In genomic region chr13:100675936-100676635, GRCm38 (mm10) we compare ENCODE assay signal across 14 mouse cellular contexts. TPM values are rescaled to one million over a fixed set of nuclear protein-coding genes. Genes with fewer than 3 reads are reported as not detected.
A peak's percentile ranks its signal among the peaks of the same experiment; 100 is the strongest.
DNase-seq lines count a peak whose midpoint lies in the region; ATAC-seq and TF ChIP-seq lines count a peak whose summit lies in the region.
"Had no signal": no experiment of that assay in that cellular context is flagged by ENCODE, and none has a peak within 500 bp of the region (broad histone marks: within the 10 kb centered on the region; RNA-seq: fewer than 3 reads in every experiment).

No protein-coding gene starts in this region.

- 40% methylated on average over 15 of the region's 15 CpGs for WGBS in liver, adult 2 months
- 79% methylated on average over 15 of the region's 15 CpGs for WGBS in liver, embryonic 12.5 days (ENCODE audit: insufficient replicate concordance)
- WGBS in hindbrain, embryonic 10.5 days = 90% methylated on average over 15 of the region's 15 CpGs

- no peaks in the 10 kb centered on the region; the same call in 1 of the 2 replicates for H3K4me1 ChIP-seq in liver, adult 2 months (ENCODE audit: control insufficient read depth, insufficient read depth, low read length)
- no peaks in the 10 kb centered on the region for H3K4me1 ChIP-seq in liver, embryonic 12.5 days
- H3K4me1 ChIP-seq in megakaryocyte, embryonic 14.5 days = peaks cover 12% of the 10 kb centered on the region
- no peaks in the 10 kb centered on the region for H3K4me1 ChIP-seq in hindbrain, embryonic 10.5 days (replicated peaks)
- H3K4me1 ChIP-seq: embryonic facial prominence, embryonic 13.5 days; hindbrain, embryonic 13.5 days; limb, embryonic 15.5 days; midbrain, embryonic 10.5 days had no signal

- H3K4me3 ChIP-seq in liver, adult 2 months (ENCODE audit: insufficient read depth, low read depth, low read length) = 0 out of 2 replicates have a peak overlapping the region, but pooled peaks have one; percentile 3
- H3K4me3 ChIP-seq in liver, embryonic 12.5 days = no peak overlapping the region
- H3K4me3 ChIP-seq in megakaryocyte, embryonic 14.5 days (replicated peaks) = peak overlapping the region; percentile 62
- H3K4me3 ChIP-seq in hindbrain, embryonic 10.5 days = no peak overlapping the region
- H3K4me3 ChIP-seq: embryonic facial prominence, embryonic 13.5 days; hindbrain, embryonic 13.5 days; intestine, embryonic 15.5 days; limb, embryonic 15.5 days; midbrain, embryonic 10.5 days had no signal

- peaks cover 8% of the 10 kb centered on the region for H3K36me3 ChIP-seq in liver, adult 2 months (ENCODE audit: control insufficient read depth, insufficient read depth, low read length)
- no peaks in the 10 kb centered on the region for H3K36me3 ChIP-seq in liver, embryonic 12.5 days
- H3K36me3 ChIP-seq in megakaryocyte, embryonic 14.5 days (replicated peaks; ENCODE audit: low read length) = peaks cover 4% of the 10 kb centered on the region
- H3K36me3 ChIP-seq in hindbrain, embryonic 10.5 days = no peaks in the 10 kb centered on the region
- H3K36me3 ChIP-seq: embryonic facial prominence, embryonic 13.5 days; hindbrain, embryonic 13.5 days; intestine, embryonic 15.5 days; limb, embryonic 15.5 days; midbrain, embryonic 10.5 days had no signal

- TF ChIP-seq POLR2A in liver, adult 2 months (IDR thresholded peaks at IDR 0.05; ENCODE audit: extremely low read depth, insufficient read depth, low read length) = no peak

- peak; percentile 30 for DNase-seq in liver, adult 2 months (ENCODE audit: extremely low read depth, low read depth, low spot score)
- DNase-seq in adipocyte (ENCODE audit: low spot score) = peak; percentile 50
- DNase-seq in hindbrain, embryonic 10.5 days (ENCODE audit: low spot score) = no peak
- no peak for DNase-seq in right cerebral cortex, postnatal 4 days
- DNase-seq: cerebellum, adult 9-11 months; gastrocnemius, postnatal 10 days had no signal

- 0 out of 2 replicates have a peak overlapping the region, but pooled peaks have one; percentile 0 for H3K27ac ChIP-seq in liver, adult 2 months (replicated peaks; ENCODE audit: insufficient read depth, low read depth, low read length)
- no peak overlapping the region for H3K27ac ChIP-seq in liver, embryonic 12.5 days
- no peak overlapping the region for H3K27ac ChIP-seq in hindbrain, embryonic 10.5 days
- H3K27ac ChIP-seq: embryonic facial prominence, embryonic 13.5 days; hindbrain, embryonic 13.5 days; intestine, embryonic 15.5 days; limb, embryonic 15.5 days; midbrain, embryonic 10.5 days had no signal

- no peak overlapping the region for H3K4me2 ChIP-seq in liver, embryonic 12.5 days
- H3K4me2 ChIP-seq: embryonic facial prominence, embryonic 13.5 days; hindbrain, embryonic 13.5 days; intestine, embryonic 15.5 days; limb, embryonic 15.5 days had no signal

- H3K9me3 ChIP-seq in liver, embryonic 12.5 days (replicated peaks) = no peaks in the 10 kb centered on the region; the same call in 1 of the 2 replicates
- peaks cover 4% of the 10 kb centered on the region; the same call in 1 of the 2 replicates for H3K9me3 ChIP-seq in megakaryocyte, embryonic 14.5 days
- no peaks in the 10 kb centered on the region; the same call in 1 of the 2 replicates for H3K9me3 ChIP-seq in hindbrain, embryonic 10.5 days
- H3K9me3 ChIP-seq: hindbrain, embryonic 13.5 days; intestine, embryonic 15.5 days; limb, embryonic 15.5 days; midbrain, embryonic 10.5 days had no signal

- H3K9ac ChIP-seq in liver, adult 2 months (ENCODE audit: low read depth, low read length) = no peak overlapping the region
- H3K9ac ChIP-seq in liver, embryonic 12.5 days = no peak overlapping the region
- H3K9ac ChIP-seq: embryonic facial prominence, embryonic 13.5 days; hindbrain, embryonic 13.5 days; intestine, embryonic 15.5 days; limb, embryonic 15.5 days had no signal

- no peaks in the 10 kb centered on the region for H3K27me3 ChIP-seq in liver, adult 2 months (ENCODE audit: control insufficient read depth, insufficient read depth, low read length)
- no peaks in the 10 kb centered on the region for H3K27me3 ChIP-seq in liver, embryonic 12.5 days (replicated peaks)
- no peaks in the 10 kb centered on the region for H3K27me3 ChIP-seq in megakaryocyte, embryonic 14.5 days (replicated peaks)
- H3K27me3 ChIP-seq in hindbrain, embryonic 10.5 days (ENCODE audit: insufficient read depth, poor library complexity, severe bottlenecking) = no peaks in the 10 kb centered on the region
- H3K27me3 ChIP-seq: embryonic facial prominence, embryonic 13.5 days; intestine, embryonic 15.5 days; limb, embryonic 15.5 days had no signal

- TF ChIP-seq CTCF in liver, adult 2 months (IDR thresholded peaks at IDR 0.05; ENCODE audit: low read depth, low read length) = no peak

- peaks cover under 1% of the 10 kb centered on the region; the same call in 1 of the 2 replicates for H3K79me2 ChIP-seq in liver, adult 2 months (ENCODE audit: control insufficient read depth, insufficient read depth, low read length)

- ATAC-seq in liver, embryonic 12.5 days = no peak
- peak; percentile 93 for ATAC-seq in granulocyte monocyte progenitor cell, adult 5-6 weeks (replicated peaks; ENCODE audit: poor library complexity, severe bottlenecking)
- ATAC-seq: intestine, embryonic 15.5 days had no signal

RNA-seq across cellular contexts. Expression of gene Ccdc125, which starts 6.6 kb away (rescaled TPM):
- 2.8 and 4.0 TPM in 2 replicates for total RNA-seq in liver, adult 2 months (2014; rRNA removed)
- 1.7 and 2.2 TPM in 2 replicates for polyA plus RNA-seq in liver, adult 2 months (2012; rRNA removed)
- 6.4 and 6.8 TPM in 2 replicates for polyA plus RNA-seq in liver, embryonic 12.5 days (2016; fragmentation: Nextera tagmentation; extraction: Ambion mirVana)
- total RNA-seq in granulocyte monocyte progenitor cell, adult 5-6 weeks (2014; fragmentation: Nextera tagmentation) = 25.6 and 37.4 TPM in 2 replicates
- total RNA-seq in granulocyte monocyte progenitor cell, adult 5-6 weeks (2017) = 50.8 and 58.4 TPM in 2 replicates
- polyA plus RNA-seq in megakaryocyte, embryonic 14.5 days (2012; ENCODE audit: insufficient read depth, low replicate concordance) = 0.47 TPM in 1 of 2 replicates, not detected in the other
- polyA plus RNA-seq in hindbrain, embryonic 10.5 days (2016; fragmentation: Nextera tagmentation; extraction: Ambion mirVana) = 2.2 and 3.0 TPM in 2 replicates

RNA-seq across cellular contexts. Expression of gene Taf9, which starts 24.7 kb away (rescaled TPM):
- 2.1 and 2.5 TPM in 2 replicates for total RNA-seq in liver, adult 2 months (2014; rRNA removed)
- polyA plus RNA-seq in liver, adult 2 months (2012; rRNA removed) = 0.67 and 0.76 TPM in 2 replicates
- polyA plus RNA-seq in liver, embryonic 12.5 days (2016; fragmentation: Nextera tagmentation; extraction: Ambion mirVana) = 17.8 and 17.9 TPM in 2 replicates
- 26.5 and 41.9 TPM in 2 replicates for total RNA-seq in granulocyte monocyte progenitor cell, adult 5-6 weeks (2014; fragmentation: Nextera tagmentation)
- 38.9 and 58.9 TPM in 2 replicates for total RNA-seq in granulocyte monocyte progenitor cell, adult 5-6 weeks (2017)
- 2.6 and 10.8 TPM in 2 replicates for polyA plus RNA-seq in megakaryocyte, embryonic 14.5 days (2012; ENCODE audit: insufficient read depth, low replicate concordance)
- 20.8 and 30.2 TPM in 2 replicates for polyA plus RNA-seq in hindbrain, embryonic 10.5 days (2016; fragmentation: Nextera tagmentation; extraction: Ambion mirVana)

RNA-seq across cellular contexts. Expression of gene Rad17, which starts 25.2 kb away (rescaled TPM):
- 10.1 and 12.5 TPM in 2 replicates for total RNA-seq in liver, adult 2 months (2014; rRNA removed)
- 1.8 and 2.5 TPM in 2 replicates for polyA plus RNA-seq in liver, adult 2 months (2012; rRNA removed)
- 20.0 and 20.3 TPM in 2 replicates for polyA plus RNA-seq in liver, embryonic 12.5 days (2016; fragmentation: Nextera tagmentation; extraction: Ambion mirVana)
- 20.1 and 21.6 TPM in 2 replicates for total RNA-seq in granulocyte monocyte progenitor cell, adult 5-6 weeks (2014; fragmentation: Nextera tagmentation)
- 34.0 and 48.8 TPM in 2 replicates for total RNA-seq in granulocyte monocyte progenitor cell, adult 5-6 weeks (2017)
- 13.2 and 17.2 TPM in 2 replicates for polyA plus RNA-seq in megakaryocyte, embryonic 14.5 days (2012; ENCODE audit: insufficient read depth, low replicate concordance)
- polyA plus RNA-seq in hindbrain, embryonic 10.5 days (2016; fragmentation: Nextera tagmentation; extraction: Ambion mirVana) = 16.7 and 22.2 TPM in 2 replicates

RNA-seq across cellular contexts. Expression of gene Ak6, which starts 25.3 kb away (rescaled TPM):
- 46.4 and 52.1 TPM in 2 replicates for total RNA-seq in liver, adult 2 months (2014; rRNA removed)
- polyA plus RNA-seq in liver, adult 2 months (2012; rRNA removed) = 20.3 and 20.9 TPM in 2 replicates
- polyA plus RNA-seq in liver, embryonic 12.5 days (2016; fragmentation: Nextera tagmentation; extraction: Ambion mirVana) = 216 and 222 TPM in 2 replicates
- 246 and 279 TPM in 2 replicates for total RNA-seq in granulocyte monocyte progenitor cell, adult 5-6 weeks (2014; fragmentation: Nextera tagmentation)
- total RNA-seq in granulocyte monocyte progenitor cell, adult 5-6 weeks (2017) = 261 and 347 TPM in 2 replicates
- 1.8 and 21.1 TPM in 2 replicates for polyA plus RNA-seq in megakaryocyte, embryonic 14.5 days (2012; ENCODE audit: insufficient read depth, low replicate concordance)
- 336 and 348 TPM in 2 replicates for polyA plus RNA-seq in hindbrain, embryonic 10.5 days (2016; fragmentation: Nextera tagmentation; extraction: Ambion mirVana)

RNA-seq across cellular contexts. Expression of gene Cdk7, which starts 54.7 kb away (rescaled TPM):
- 13.1 and 15.1 TPM in 2 replicates for total RNA-seq in liver, adult 2 months (2014; rRNA removed)
- polyA plus RNA-seq in liver, adult 2 months (2012; rRNA removed) = 7.0 and 8.5 TPM in 2 replicates
- 60.1 TPM in 2 replicates for polyA plus RNA-seq in liver, embryonic 12.5 days (2016; fragmentation: Nextera tagmentation; extraction: Ambion mirVana)
- total RNA-seq in granulocyte monocyte progenitor cell, adult 5-6 weeks (2014; fragmentation: Nextera tagmentation) = 37.8 and 52.0 TPM in 2 replicates
- total RNA-seq in granulocyte monocyte progenitor cell, adult 5-6 weeks (2017) = 43.3 and 54.5 TPM in 2 replicates
- polyA plus RNA-seq in megakaryocyte, embryonic 14.5 days (2012; ENCODE audit: insufficient read depth, low replicate concordance) = 15.0 and 19.6 TPM in 2 replicates
- 83.0 and 96.7 TPM in 2 replicates for polyA plus RNA-seq in hindbrain, embryonic 10.5 days (2016; fragmentation: Nextera tagmentation; extraction: Ambion mirVana)

Comparison
In these comparisons a context has a peak if more than half of its experiments do, and no peak if none do; other contexts are left out.
1. H3K4me3 ChIP-seq: peak in liver, adult 2 months (single experiment) and megakaryocyte, embryonic 14.5 days (single experiment); none in liver, embryonic 12.5 days (single experiment) and hindbrain, embryonic 10.5 days (single experiment).
2. DNase-seq: peak in liver, adult 2 months (single experiment) and adipocyte (single experiment); none in hindbrain, embryonic 10.5 days (single experiment) and right cerebral cortex, postnatal 4 days (single experiment).